Mouse (Mus musculus): ENCODE results near the gene Cyp3a57.
"Not testable (repeated sequence)": the region's sequence is repeated elsewhere in the genome, so short reads cannot be mapped to it uniquely, and the experiment has no call there.

Cyp3a57 gene

GRCm38 (mm10) chr5:145344941-145345340 is at the start of gene Cyp3a57:
Gene Cyp3a57 (plus strand): TSS chr5:145345279.
- no peak for DNase-seq (ENCODE audit: low read depth)

DNA sequence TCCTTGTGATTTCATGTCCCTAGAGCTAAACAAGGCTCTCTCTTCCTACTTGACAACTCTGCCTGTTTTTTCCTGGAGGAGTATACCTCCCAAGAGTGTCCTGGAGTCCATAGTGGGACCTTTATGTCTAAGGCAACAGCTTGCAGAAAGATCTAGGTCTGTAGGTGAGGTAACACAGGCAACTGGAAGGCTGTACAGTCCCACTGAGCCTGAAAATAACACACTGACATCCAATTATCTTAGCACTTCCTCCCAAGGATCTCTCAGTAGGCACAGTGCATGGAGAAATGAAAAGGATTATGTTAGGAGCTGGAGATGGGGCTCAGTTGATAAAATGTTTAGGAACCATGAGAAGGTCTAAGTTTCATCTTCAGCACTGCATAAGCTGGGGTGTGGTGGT is 44.6 kb upstream of the Cyp3a57 start:
- no peak for DNase-seq (ENCODE audit: low read depth)

DNA sequence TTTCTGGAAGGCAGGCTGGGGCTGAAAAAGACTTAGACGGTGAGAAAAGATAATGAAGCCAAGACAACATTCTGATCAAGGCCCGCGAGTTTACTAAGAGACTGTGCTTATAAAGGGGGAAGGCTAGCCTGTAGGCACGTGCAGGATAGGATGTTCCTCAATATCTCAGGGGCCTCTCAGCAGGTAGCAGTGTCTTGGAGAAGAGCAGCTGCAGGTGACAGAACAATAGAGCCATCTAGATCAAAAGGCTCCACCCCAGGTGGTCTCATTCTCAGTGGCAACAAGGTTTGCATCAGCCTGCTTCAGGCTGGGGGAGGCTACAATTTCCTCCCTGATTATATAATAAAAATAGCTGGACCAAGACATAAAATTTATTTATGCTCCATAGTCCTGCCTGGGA is 43.3 kb upstream of the Cyp3a57 start:
- not testable (repeated sequence) for DNase-seq (ENCODE audit: low read depth)

DNA sequence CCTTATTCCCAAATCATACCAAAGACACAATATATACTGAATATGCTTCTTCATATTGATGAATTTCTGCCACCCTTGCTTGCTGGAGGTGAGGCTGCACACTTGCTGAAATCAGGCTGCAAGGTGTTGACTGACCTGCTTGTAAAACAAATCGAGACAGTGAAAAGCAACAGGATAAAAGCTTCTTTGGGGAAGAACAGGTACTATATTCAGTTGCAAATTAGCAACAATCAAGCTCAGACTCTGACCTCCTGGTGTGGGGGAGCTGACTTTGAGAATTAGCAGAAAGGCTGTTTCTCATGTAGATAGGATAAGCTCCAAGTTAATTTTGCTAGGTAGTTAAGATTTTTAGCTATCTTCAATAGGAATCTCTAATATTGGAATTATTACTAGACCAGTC is 42.7 kb upstream of the Cyp3a57 start:
- no peak for DNase-seq (ENCODE audit: low read depth)

- peak; percentile 44 for DNase-seq (ENCODE audit: low read depth)
Measured at GRCm38 (mm10) chr5:145306953-145307352, 38.1 kb upstream of the Cyp3a57 start.

DNA sequence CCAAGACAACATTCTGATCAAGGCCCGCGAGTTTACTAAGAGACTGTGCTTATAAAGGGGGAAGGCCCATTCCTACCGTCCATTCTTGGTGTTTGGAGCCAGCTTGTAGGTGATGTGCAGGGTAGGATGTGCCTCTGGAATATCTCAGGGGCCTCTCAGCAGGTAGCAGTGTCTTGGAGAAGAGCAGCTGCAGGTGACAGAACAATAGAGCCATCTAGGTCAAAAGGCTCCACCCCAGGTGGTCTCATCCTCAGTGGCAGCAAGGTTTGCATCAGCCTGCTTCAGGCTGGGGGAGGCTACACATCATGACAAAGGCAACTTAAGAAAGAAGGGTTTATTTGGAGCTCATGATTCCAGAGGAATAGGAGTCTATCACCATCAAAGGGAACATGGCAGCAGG is 37.3 kb upstream of the Cyp3a57 start:
- DNase-seq (ENCODE audit: low read depth): not testable (repeated sequence)

GRCm38 (mm10) chr5:145313845-145314244 is 31.2 kb upstream of the Cyp3a57 start:
- DNase-seq (ENCODE audit: low read depth): no peak

GRCm38 (mm10) chr5:145317141-145317540 is 27.9 kb upstream of the Cyp3a57 start:
- no peak for DNase-seq (ENCODE audit: low read depth)

DNA sequence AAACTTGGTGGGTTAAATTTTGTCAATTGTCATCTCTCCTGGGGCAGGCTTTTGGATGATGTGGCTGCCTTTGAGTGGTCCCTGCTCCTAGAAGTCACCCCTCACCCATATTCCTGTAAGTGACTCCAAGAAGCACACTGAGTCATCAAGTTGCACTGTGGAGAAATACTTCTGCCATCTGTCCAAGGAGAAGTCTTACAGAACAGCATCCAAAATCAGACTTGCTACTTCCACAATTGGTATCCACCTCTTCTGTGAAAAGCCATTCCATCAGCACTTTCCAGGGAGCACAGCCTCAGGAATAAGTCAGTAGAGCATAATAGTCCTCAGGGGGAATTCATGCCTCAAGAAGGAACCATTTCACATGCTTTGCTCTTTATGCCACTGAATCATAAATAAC is 6.3 kb upstream of the Cyp3a57 start:
- not testable (repeated sequence) for DNase-seq (ENCODE audit: low read depth)

- DNase-seq (ENCODE audit: low read depth): no peak
Measured at GRCm38 (mm10) chr5:145349697-145350096, 4.6 kb downstream of the Cyp3a57 start.

DNA sequence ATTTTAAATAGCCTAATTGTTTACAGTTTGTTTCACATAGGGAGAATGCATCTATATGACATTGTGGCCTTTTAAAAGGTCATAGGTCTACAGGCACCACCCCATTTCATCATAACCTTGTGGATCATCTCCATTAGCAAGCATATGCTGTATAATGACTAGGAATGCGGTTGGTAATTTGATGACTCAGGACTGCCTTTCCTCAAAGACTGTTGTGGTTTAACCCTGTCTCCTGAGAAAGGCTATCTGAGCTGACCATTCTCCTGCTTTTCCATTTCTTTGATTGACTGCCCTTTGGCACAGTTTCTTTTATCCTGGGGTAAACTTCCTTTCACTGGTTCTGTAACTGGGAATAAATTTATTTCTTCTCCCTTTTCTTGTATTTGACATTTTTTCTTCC is 8.0 kb downstream of the Cyp3a57 start:
- DNase-seq (ENCODE audit: low read depth): peak; percentile 17

DNA sequence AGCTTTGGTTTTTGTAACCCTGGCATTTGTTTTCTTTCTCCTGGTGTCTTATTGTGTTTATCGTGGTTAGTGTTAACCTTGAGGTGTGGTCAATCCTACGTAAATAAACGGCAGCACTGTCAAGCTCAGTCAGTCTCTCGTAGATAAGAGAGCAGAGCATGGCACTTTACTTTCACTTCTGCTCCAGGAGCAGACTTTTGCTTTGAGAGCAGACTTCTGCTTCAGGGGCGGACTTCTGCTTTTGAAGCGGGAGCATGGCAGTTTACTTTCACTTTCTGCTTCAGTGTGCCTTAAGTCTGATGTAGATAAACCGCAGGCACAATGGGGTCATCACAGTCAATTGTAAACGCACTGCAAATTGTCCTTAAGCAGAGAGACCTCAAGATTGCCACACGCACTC is 70.3 kb downstream of the Cyp3a57 start:
- DNase-seq (ENCODE audit: low read depth): peak; percentile 31

DNA sequence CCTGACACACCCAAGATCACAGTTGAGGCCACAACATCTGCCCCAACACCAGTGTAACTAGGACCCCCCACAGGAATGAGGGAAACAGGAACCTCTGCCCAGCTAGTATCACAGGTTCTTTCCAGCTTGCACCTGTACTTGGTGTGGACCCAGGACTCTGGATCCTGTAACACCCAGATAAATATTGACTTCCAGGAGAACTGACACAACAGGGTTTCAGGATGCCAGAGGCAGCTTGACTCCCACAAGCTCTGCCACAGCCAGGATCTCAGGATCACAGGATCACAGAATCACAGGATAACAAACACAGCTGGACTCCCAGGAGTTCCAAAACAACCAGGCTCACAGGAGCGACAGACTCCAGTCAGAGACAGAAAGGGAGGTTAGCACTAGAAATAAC is 77.2 kb downstream of the Cyp3a57 start:
- DNase-seq (ENCODE audit: low read depth): no peak

DNA sequence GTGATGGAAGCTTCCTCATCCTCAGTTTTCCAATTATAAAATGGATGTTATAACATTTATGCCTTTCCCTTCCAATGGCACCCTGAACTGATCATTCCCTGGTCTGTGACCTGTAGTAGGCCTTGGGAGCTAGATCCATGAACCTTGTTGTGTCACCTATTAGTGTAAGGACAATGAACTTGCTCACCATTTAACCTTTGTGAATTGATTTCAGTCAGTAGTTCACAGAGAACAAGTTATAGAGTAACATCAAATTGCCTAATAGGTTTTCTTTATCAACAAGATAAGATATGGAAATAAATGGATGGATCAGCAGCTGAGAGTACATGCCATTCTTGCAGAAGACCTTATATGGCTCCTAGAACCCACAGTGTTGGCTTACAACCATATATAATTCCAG is 85.9 kb downstream of the Cyp3a57 start:
- DNase-seq (ENCODE audit: low read depth): no peak

DNA sequence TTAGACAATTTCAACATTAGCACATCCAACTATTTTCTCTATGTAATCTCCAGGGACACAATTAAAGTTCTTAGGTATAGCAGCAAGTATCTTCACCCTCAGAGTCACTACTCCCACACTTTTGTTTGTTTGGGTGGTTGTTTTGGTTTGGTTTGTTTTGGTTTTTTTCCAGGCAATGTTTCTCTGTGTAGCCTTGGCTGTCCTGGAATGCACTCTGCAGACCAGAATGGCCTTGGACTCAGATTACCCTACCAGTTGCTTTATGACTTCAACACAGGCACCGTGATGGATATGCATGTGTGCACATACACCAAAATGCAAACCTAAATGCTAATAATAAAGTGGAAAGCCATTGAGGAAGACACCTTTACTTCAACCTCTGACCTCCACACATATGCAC is 88.6 kb downstream of the Cyp3a57 start:
- DNase-seq (ENCODE audit: low read depth): no peak
